8 mouse cellular contexts compared by ENCODE assay signal in the genomic region with DNA sequence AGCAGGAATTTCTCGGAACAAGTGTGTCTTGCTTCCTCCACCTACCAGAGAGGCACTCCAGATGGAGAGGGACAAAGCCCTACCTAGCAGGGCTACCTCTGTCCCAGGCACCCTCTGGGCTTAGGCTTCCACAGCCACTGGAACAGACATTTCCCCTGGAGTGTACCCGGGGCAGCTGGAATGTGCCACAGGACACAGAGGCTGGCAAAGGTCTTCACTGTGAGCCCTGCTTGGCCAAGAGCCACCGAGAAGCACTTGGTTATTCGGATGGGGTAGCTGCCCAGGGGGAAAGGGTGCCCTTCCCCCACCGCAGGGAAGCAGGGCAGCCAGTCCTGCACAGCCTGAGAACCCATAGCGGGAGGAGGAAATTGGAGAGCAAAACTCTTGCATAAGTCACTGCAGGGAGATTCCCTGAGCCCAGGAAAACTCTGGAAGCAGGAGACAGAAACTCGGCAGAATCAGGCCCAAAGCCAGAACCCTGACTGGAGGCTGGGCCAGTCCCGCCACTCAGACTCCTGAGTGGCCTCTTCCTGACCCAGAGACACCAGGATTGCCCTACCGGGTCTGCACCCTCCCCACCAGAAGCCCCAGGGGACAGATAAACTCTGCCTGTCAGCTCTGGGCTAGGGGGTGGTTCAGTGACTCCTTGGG. TPM values are rescaled to one million over a fixed set of nuclear protein-coding genes. Genes with fewer than 3 reads are reported as not detected.
DNase-seq lines count a peak whose midpoint lies in the region; ATAC-seq lines count a peak whose summit lies in the region.

No protein-coding gene starts in this region.

- DNase-seq in adrenal gland, adult 2 months: peak; percentile 77
- DNase-seq in adrenal gland, adult 18-20 months (ENCODE audit: low spot score in 2 of 2): no peak
- peak; percentile 46 for DNase-seq in adrenal gland, adult 8-10 months
- peak; percentile 41 for DNase-seq in heart, postnatal 25 days (ENCODE audit: low spot score)
- DNase-seq in left cerebral cortex, postnatal 10 days (ENCODE audit: extremely low spot score in 1 of 2, low spot score in 2 of 2): peak; percentile 53 to 66
- DNase-seq in right cerebral cortex, postnatal 36 days (ENCODE audit: low spot score in 2 of 2): peak; percentile 18 to 22

- H3K9me3 ChIP-seq in forebrain, embryonic 13.5 days (replicated peaks): no peaks in the 10 kb centered on the region

- intact Hi-C loops in heart, postnatal 25 days (cut with DNase I): no loop called here
- intact Hi-C loops in left cerebral cortex, postnatal 10 days (cut with DNase I): no loop called here

- H3K9ac ChIP-seq in forebrain, embryonic 13.5 days: peak overlapping the region; percentile 34; the same call in 1 of the 2 replicates

- H3K4me2 ChIP-seq in forebrain, embryonic 13.5 days: no peak overlapping the region

- ATAC-seq in forebrain, embryonic 13.5 days: no peak
- ATAC-seq in granulocyte monocyte progenitor cell, adult 5-6 weeks (replicated peaks; ENCODE audit: poor library complexity, severe bottlenecking): no peak

- H3K4me3 ChIP-seq in forebrain, embryonic 13.5 days: no peak overlapping the region

- H3K36me3 ChIP-seq in forebrain, embryonic 13.5 days (ENCODE audit: poor library complexity, severe bottlenecking): no peaks in the 10 kb centered on the region

- no peaks in the 10 kb centered on the region for H3K27me3 ChIP-seq in forebrain, embryonic 13.5 days

- H3K27ac ChIP-seq in forebrain, embryonic 13.5 days: peak overlapping the region; percentile 12

- peaks cover 18% of the 10 kb centered on the region for H3K4me1 ChIP-seq in forebrain, embryonic 13.5 days

- WGBS in forebrain, embryonic 13.5 days: 38% methylated on average over 9 of the region's 9 CpGs

RNA-seq across cellular contexts. Expression of a gene that starts 12.5 kb away (rescaled TPM):
- total RNA-seq in adrenal gland, adult 2 months (2021): 10 to 100 TPM in 1 of 2 experiments, 1 to 10 TPM in 1; 6.1 to 59.6 TPM
- polyA plus RNA-seq in adrenal gland, adult 2 months (2012; rRNA removed): 4.7 and 7.4 TPM in 2 replicates
- total RNA-seq in adrenal gland, adult 18-20 months (2021): 10 to 100 TPM in 1 of 2 experiments, 1 to 10 TPM in 1; 6.8 to 99.4 TPM
- 100 to 1,000 TPM in 2 of 4 experiments, 1 to 10 TPM in 2; 5.0 to 180 (median 83.0) TPM for total RNA-seq in adrenal gland, adult 8-10 months (2022)
- 10.5 and 11.2 TPM in 2 replicates for polyA plus RNA-seq in forebrain, embryonic 13.5 days (2015; fragmentation: Nextera tagmentation; extraction: Ambion mirVana)
- total RNA-seq in heart, postnatal 25 days (2021): 10 to 100 TPM; 52.8 to 68.3 TPM
- total RNA-seq in left cerebral cortex, postnatal 10 days (2021): 1 to 10 TPM; 7.4 to 8.8 TPM
- not detected in 2 replicates for total RNA-seq in granulocyte monocyte progenitor cell, adult 5-6 weeks (2014; fragmentation: Nextera tagmentation)
- not detected in 2 replicates for total RNA-seq in granulocyte monocyte progenitor cell, adult 5-6 weeks (2017)

Comparison
In these comparisons a context has a peak if more than half of its experiments do, and no peak if none do; other contexts are left out.
1. DNase-seq: peak in adrenal gland, adult 2 months (single experiment), adrenal gland, adult 8-10 months (single experiment), heart, postnatal 25 days (single experiment), left cerebral cortex, postnatal 10 days (2 of 2) and right cerebral cortex, postnatal 36 days (2 of 2); none in adrenal gland, adult 18-20 months (0 of 2).
2. RNA of a gene that starts 12.5 kb away (total RNA-seq): 5.0 to 180 TPM in adrenal gland, adult 8-10 months, 6.8 to 99.4 TPM in adrenal gland, adult 18-20 months, 52.8 to 68.3 TPM in heart, postnatal 25 days, 6.1 to 59.6 TPM in adrenal gland, adult 2 months and 7.4 to 8.8 TPM in left cerebral cortex, postnatal 10 days; not detected in granulocyte monocyte progenitor cell, adult 5-6 weeks; every median in the first group is over 4 times any median in the second.